Mouse (Mus musculus): ENCODE data around the gene Zfp358. TPM values are rescaled to one million over a fixed set of nuclear protein-coding genes. Genes with fewer than 3 reads are reported as not detected.
A peak's percentile ranks its signal among the peaks of the same experiment; 100 is the strongest.

The Zfp358 gene
- total RNA-seq, 2 experiments from 2014 or later = 30.8 to 39.3 TPM

GRCm38 (mm10) chr8:3480221-3480785, 12.6 kb upstream of the Zfp358 start:
- Histone ChIP-seq H3K27ac (no peak overlapping the region), H3K4me3 (no peak overlapping the region)
- TF ChIP-seq CTCF (IDR thresholded peaks at IDR 0.05) = no peak
- intact Hi-C loops (cut with DNase I) = no loop called here
- DNase-seq = no peak

- TF ChIP-seq CTCF (IDR thresholded peaks at IDR 0.05) = no peak
- H3K27ac ChIP-seq = no peak overlapping the region
- intact Hi-C loops (cut with DNase I) = no loop called here
- no peak for DNase-seq
- no peak overlapping the region for H3K4me3 ChIP-seq
Measured at GRCm38 (mm10) chr8:3481605-3482004, 11.3 kb upstream of the Zfp358 start.

GRCm38 (mm10) chr8:3482240-3482740, 10.6 kb upstream of the Zfp358 start:
- intact Hi-C loops (cut with DNase I) = no loop called here

GRCm38 (mm10) chr8:3483546-3483945, 9.4 kb upstream of the Zfp358 start:
- H3K27ac ChIP-seq = no peak overlapping the region
- TF ChIP-seq CTCF (IDR thresholded peaks at IDR 0.05) = no peak
- no peak for DNase-seq
- intact Hi-C loops (cut with DNase I) = no loop called here
- H3K4me3 ChIP-seq = no peak overlapping the region

More at GRCm38 (mm10) chr8:3482240-3482740, 10.6 kb upstream of the Zfp358 start:
- TF ChIP-seq CTCF (IDR thresholded peaks at IDR 0.05) = no peak
- Histone ChIP-seq H3K4me3 (no peak overlapping the region), H3K27ac (no peak overlapping the region)
- no peak for DNase-seq

GRCm38 (mm10) chr8:3485192-3485591, 7.7 kb upstream of the Zfp358 start:
- intact Hi-C loops (cut with DNase I) = no loop called here
- no peak for TF ChIP-seq CTCF (IDR thresholded peaks at IDR 0.05)
- Histone ChIP-seq H3K4me3 (no peak overlapping the region), H3K27ac (no peak overlapping the region)
- DNase-seq = no peak

GRCm38 (mm10) chr8:3493845-3494208, 889 bp downstream of the Zfp358 start:
- no peak for TF ChIP-seq CTCF (IDR thresholded peaks at IDR 0.05)
- intact Hi-C loops (cut with DNase I) = no loop called here
- H3K27ac ChIP-seq = peak overlapping the region; percentile 96

GRCm38 (mm10) chr8:3495578-3496427, 2.9 kb downstream of the Zfp358 start:
- no peak overlapping the region for H3K4me3 ChIP-seq
- no peak for DNase-seq
- H3K27ac ChIP-seq = no peak overlapping the region
- intact Hi-C loops (cut with DNase I) = no loop called here
- no peak for TF ChIP-seq CTCF (IDR thresholded peaks at IDR 0.05)

More at GRCm38 (mm10) chr8:3493845-3494208, 889 bp downstream of the Zfp358 start:
- no peak for DNase-seq
- H3K4me3 ChIP-seq = peak overlapping the region; percentile 99

- intact Hi-C loops (cut with DNase I) = no loop called here
- no peak for DNase-seq
- no peak for TF ChIP-seq CTCF (IDR thresholded peaks at IDR 0.05)
- H3K27ac ChIP-seq = no peak overlapping the region
- H3K4me3 ChIP-seq = no peak overlapping the region
Measured at GRCm38 (mm10) chr8:3496428-3496748, 3.5 kb downstream of the Zfp358 start.

GRCm38 (mm10) chr8:3498583-3498982, 5.6 kb downstream of the Zfp358 start:
- intact Hi-C loops (cut with DNase I) = no loop called here
- TF ChIP-seq CTCF (IDR thresholded peaks at IDR 0.05) = no peak
- no peak overlapping the region for H3K27ac ChIP-seq

GRCm38 (mm10) chr8:3499751-3500150, 6.8 kb downstream of the Zfp358 start:
- intact Hi-C loops (cut with DNase I) = loop anchor here (2.0 kb wide), 1 partner anchor 15 kb away; the partner anchor contains the start of gene Pnpla6
- peak overlapping the region; percentile 89 for H3K4me3 ChIP-seq
- no peak for DNase-seq
- peak overlapping the region; percentile 95 for H3K27ac ChIP-seq
- TF ChIP-seq CTCF (IDR thresholded peaks at IDR 0.05) = no peak

More at GRCm38 (mm10) chr8:3498583-3498982, 5.6 kb downstream of the Zfp358 start:
- no peak for DNase-seq
- H3K4me3 ChIP-seq = no peak overlapping the region

- H3K4me3 ChIP-seq = peak within 1 kb of the TSS; percentile 89
- intact Hi-C loops (cut with DNase I) = loop anchor here (2.0 kb wide), 1 partner anchor 14 kb away; the partner anchor contains the start of gene Pnpla6
- no peak for TF ChIP-seq CTCF (IDR thresholded peaks at IDR 0.05)
Measured at GRCm38 (mm10) chr8:3500235-3501090, 7.5 kb downstream of the Zfp358 start, which contains the start of gene Mcoln1. Gene Mcoln1, plus strand, starts transcription at chr8:3500457.

GRCm38 (mm10) chr8:3502217-3502616, 9.3 kb downstream of the Zfp358 start:
- DNase-seq = no peak
- intact Hi-C loops (cut with DNase I) = no loop called here

More at GRCm38 (mm10) chr8:3500235-3501090, 7.5 kb downstream of the Zfp358 start, which contains the start of gene Mcoln1:
- peak; percentile 99 for DNase-seq
- H3K27ac ChIP-seq = peak within 1 kb of the TSS; percentile 95

More at GRCm38 (mm10) chr8:3502217-3502616, 9.3 kb downstream of the Zfp358 start:
- Histone ChIP-seq H3K27ac (no peak overlapping the region), H3K4me3 (no peak overlapping the region; the same call in 1 of the 2 replicates)
- TF ChIP-seq CTCF (IDR thresholded peaks at IDR 0.05) = no peak
